Mouse (Mus musculus): ENCODE results near the gene Siglec1. TPM values are rescaled to one million over a fixed set of nuclear protein-coding genes. Genes with fewer than 3 reads are reported as not detected.

The Siglec1 gene
- polyA plus RNA-seq, 1 experiment, result 0.38 TPM

DNA sequence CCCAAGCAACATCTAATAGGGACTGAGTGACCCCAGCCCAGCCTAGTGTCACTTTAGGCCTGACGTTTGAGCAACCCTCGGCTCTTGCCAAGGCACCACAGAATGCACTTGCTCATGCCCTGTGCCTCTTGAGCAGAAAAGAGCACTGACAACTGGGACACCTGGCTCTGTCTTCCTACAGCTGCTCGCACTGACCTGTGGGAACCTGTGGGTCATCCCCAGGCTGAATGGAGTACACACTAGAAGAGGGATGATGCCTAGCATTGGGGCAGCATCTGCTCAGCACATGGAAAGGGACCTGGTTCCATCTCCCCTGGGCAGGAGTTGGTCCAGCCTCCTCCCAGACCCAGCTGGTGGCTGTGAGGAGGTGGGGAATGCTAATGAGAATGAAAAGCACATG, 59.6 kb downstream of the Siglec1 start:
- no peak for DNase-seq (ENCODE audit: extremely low spot score in 1 of 2, low spot score in 1 of 2)

DNA sequence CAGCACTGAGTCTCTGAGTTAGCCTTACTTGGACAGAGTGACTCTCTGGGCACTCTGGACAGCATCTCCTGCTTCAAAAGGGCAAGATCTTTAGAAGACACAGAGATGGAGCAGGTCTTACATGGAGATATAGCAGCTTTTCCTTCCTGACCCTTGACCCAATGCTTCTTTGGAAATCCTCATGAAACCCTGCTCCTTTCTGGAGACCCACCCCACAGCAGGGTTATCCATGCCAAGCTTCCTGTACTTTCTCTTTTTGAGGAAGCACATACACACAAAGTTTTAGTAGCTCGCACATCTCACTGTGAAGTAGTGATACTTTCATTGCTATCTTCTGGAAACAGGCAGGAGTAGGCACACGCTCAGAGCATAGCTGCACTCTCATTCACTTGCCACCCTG, 61.3 kb downstream of the Siglec1 start:
- no peak for DNase-seq (ENCODE audit: extremely low spot score in 1 of 2, low spot score in 1 of 2)

Other genes starting within 250 kb of the Siglec1 start
- 61.7 and 70.1 TPM in 2 replicates for gene 4930402H24Rik, start 180.4 kb downstream of the Siglec1 start, polyA plus RNA-seq (2012; rRNA removed)
- 52.4 and 55.7 TPM in 2 replicates for gene Atrn, start 180.3 kb downstream of the Siglec1 start, polyA plus RNA-seq (2012; rRNA removed)
- 174 and 189 TPM in 2 replicates for gene Gfra4, start 43.7 kb downstream of the Siglec1 start, polyA plus RNA-seq (2012; rRNA removed)
- 16.5 and 18.5 TPM in 2 replicates for gene Adam33, start 23.0 kb downstream of the Siglec1 start, polyA plus RNA-seq (2012; rRNA removed)
- gene Hspa12b, start 40.5 kb upstream of the Siglec1 start, polyA plus RNA-seq (2012; rRNA removed), result 9.7 and 10.5 TPM in 2 replicates
- gene Gm11037, start 46.7 kb upstream of the Siglec1 start, polyA plus RNA-seq (2012; rRNA removed), result not detected in 2 replicates
- 104 and 114 TPM in 2 replicates for gene 1700037H04Rik, start 73.3 kb upstream of the Siglec1 start, polyA plus RNA-seq (2012; rRNA removed)
- 73.7 and 79.6 TPM in 2 replicates for gene Cenpb, start 93.3 kb upstream of the Siglec1 start, polyA plus RNA-seq (2012; rRNA removed)
- 22.8 and 27.6 TPM in 2 replicates for gene Cdc25b, start 100.2 kb upstream of the Siglec1 start, polyA plus RNA-seq (2012; rRNA removed)
- gene Spef1, start 100.5 kb upstream of the Siglec1 start, polyA plus RNA-seq (2012; rRNA removed), result 9.5 and 10.0 TPM in 2 replicates
- 47.2 and 68.7 TPM in 2 replicates for gene Ap5s1, start 120.3 kb upstream of the Siglec1 start, polyA plus RNA-seq (2012; rRNA removed)
- 8.2 and 8.6 TPM in 2 replicates for gene Mavs, start 147.3 kb upstream of the Siglec1 start, polyA plus RNA-seq (2012; rRNA removed)
- gene Pank2, start 175.7 kb upstream of the Siglec1 start, polyA plus RNA-seq (2012; rRNA removed), result 37.7 and 38.9 TPM in 2 replicates